17 mouse cellular contexts compared by ENCODE assay signal in the genomic region with DNA sequence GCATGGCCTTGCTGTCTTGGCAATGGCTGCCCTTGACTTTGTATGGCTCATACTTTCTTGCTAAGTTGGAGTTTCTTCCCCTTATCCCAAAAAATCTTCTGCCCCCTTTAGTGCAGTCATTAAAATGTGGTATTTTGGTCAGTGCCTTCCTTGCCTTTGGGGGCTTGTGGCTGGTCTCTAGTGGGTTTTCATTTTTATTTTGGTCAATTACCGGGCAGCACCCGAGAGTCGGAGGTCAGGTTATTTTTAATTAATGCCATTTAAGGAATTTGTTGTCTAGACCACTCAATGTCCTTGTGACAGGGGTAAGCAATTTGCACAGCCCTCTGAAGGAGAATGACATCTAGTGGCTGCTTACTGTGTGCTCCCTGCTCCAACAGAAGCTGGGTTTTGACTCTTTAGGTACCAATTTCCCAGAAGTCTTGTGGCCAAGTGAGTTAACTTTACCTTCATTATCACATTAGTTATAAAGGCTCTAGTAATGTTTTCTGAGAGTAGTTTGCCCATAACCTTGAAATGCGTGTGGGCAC.
DNase-seq lines count a peak whose midpoint lies in the region; ATAC-seq and TF ChIP-seq lines count a peak whose summit lies in the region.
"Had no signal": no experiment of that assay in that cellular context is flagged by ENCODE, and none has a peak within 500 bp of the region (broad histone marks: within the 10 kb centered on the region; RNA-seq: fewer than 3 reads in every experiment).

No protein-coding gene starts in this region.

- no peaks in the 10 kb centered on the region for H3K9me3 ChIP-seq in forebrain, embryonic 14.5 days (replicated peaks; ENCODE audit: control insufficient read depth, low read length)
- no peaks in the 10 kb centered on the region for H3K9me3 ChIP-seq in forebrain, embryonic 10.5 days
- no peaks in the 10 kb centered on the region for H3K9me3 ChIP-seq in kidney, postnatal 0 days (replicated peaks; ENCODE audit: low read length)
- no peaks in the 10 kb centered on the region for H3K9me3 ChIP-seq in kidney, embryonic 16.5 days (ENCODE audit: low read length)
- no peaks in the 10 kb centered on the region for H3K9me3 ChIP-seq in midbrain, postnatal 0 days (ENCODE audit: low read length)
- H3K9me3 ChIP-seq in midbrain, embryonic 15.5 days, result no peaks in the 10 kb centered on the region
- no peaks in the 10 kb centered on the region for H3K9me3 ChIP-seq in stomach, postnatal 0 days (ENCODE audit: control insufficient read depth, low read length)
- H3K9me3 ChIP-seq: G1E; hindbrain, embryonic 10.5 days; limb, embryonic 12.5 days; lung, embryonic 15.5 days; midbrain, embryonic 12.5 days; neural tube, embryonic 12.5 days had no signal

- no peaks in the 10 kb centered on the region for H3K4me1 ChIP-seq in forebrain, embryonic 14.5 days (ENCODE audit: control insufficient read depth, insufficient read depth, low read length)
- H3K4me1 ChIP-seq in forebrain, embryonic 10.5 days, result no peaks in the 10 kb centered on the region
- H3K4me1 ChIP-seq in kidney, postnatal 0 days (replicated peaks; ENCODE audit: insufficient read depth, low read length), result no peaks in the 10 kb centered on the region
- no peaks in the 10 kb centered on the region for H3K4me1 ChIP-seq in kidney, embryonic 16.5 days (ENCODE audit: insufficient read depth, low read length)
- 0 out of 2 replicates have a peak, but pooled peaks cover 2% of the 10 kb centered on the region for H3K4me1 ChIP-seq in midbrain, postnatal 0 days (ENCODE audit: insufficient read depth, low read length)
- H3K4me1 ChIP-seq in midbrain, embryonic 15.5 days, result no peaks in the 10 kb centered on the region
- H3K4me1 ChIP-seq in stomach, postnatal 0 days (replicated peaks; ENCODE audit: control insufficient read depth, insufficient read depth), result no peaks in the 10 kb centered on the region
- H3K4me1 ChIP-seq: hindbrain, embryonic 10.5 days; limb, embryonic 12.5 days; lung, embryonic 15.5 days; midbrain, embryonic 12.5 days; neural tube, embryonic 12.5 days had no signal

- H3K36me3 ChIP-seq in forebrain, embryonic 14.5 days (ENCODE audit: control insufficient read depth, insufficient read depth, low read length), result no peaks in the 10 kb centered on the region
- H3K36me3 ChIP-seq in forebrain, embryonic 10.5 days (replicated peaks), result peaks cover 13% of the 10 kb centered on the region
- peaks cover 13% of the 10 kb centered on the region; the same call in 1 of the 2 replicates for H3K36me3 ChIP-seq in kidney, postnatal 0 days (ENCODE audit: insufficient read depth, low read length)
- H3K36me3 ChIP-seq in kidney, embryonic 16.5 days (ENCODE audit: insufficient read depth, low read length), result peaks cover 14% of the 10 kb centered on the region
- H3K36me3 ChIP-seq in midbrain, postnatal 0 days (ENCODE audit: insufficient read depth, low read length), result no peaks in the 10 kb centered on the region
- H3K36me3 ChIP-seq in midbrain, embryonic 15.5 days (replicated peaks), result no peaks in the 10 kb centered on the region
- H3K36me3 ChIP-seq in stomach, postnatal 0 days (ENCODE audit: control insufficient read depth, insufficient read depth, low read length), result no peaks in the 10 kb centered on the region
- H3K36me3 ChIP-seq: hindbrain, embryonic 10.5 days; lung, embryonic 15.5 days; midbrain, embryonic 12.5 days; neural tube, embryonic 12.5 days had no signal

- no peaks in the 10 kb centered on the region for H3K27me3 ChIP-seq in forebrain, embryonic 14.5 days (replicated peaks; ENCODE audit: control insufficient read depth, insufficient read depth, low read length)
- H3K27me3 ChIP-seq in forebrain, embryonic 10.5 days (ENCODE audit: poor library complexity, severe bottlenecking), result no peaks in the 10 kb centered on the region
- H3K27me3 ChIP-seq in kidney, postnatal 0 days (ENCODE audit: insufficient read depth, low read length), result no peaks in the 10 kb centered on the region
- H3K27me3 ChIP-seq in kidney, embryonic 16.5 days (ENCODE audit: insufficient read depth, low read length), result no peaks in the 10 kb centered on the region
- H3K27me3 ChIP-seq in midbrain, postnatal 0 days (ENCODE audit: insufficient read depth, low read length), result no peaks in the 10 kb centered on the region
- no peaks in the 10 kb centered on the region for H3K27me3 ChIP-seq in midbrain, embryonic 15.5 days (replicated peaks)
- no peaks in the 10 kb centered on the region for H3K27me3 ChIP-seq in stomach, postnatal 0 days (ENCODE audit: control insufficient read depth, insufficient read depth, low read length)
- H3K27me3 ChIP-seq: limb, embryonic 12.5 days; lung, embryonic 15.5 days; midbrain, embryonic 12.5 days; neural tube, embryonic 12.5 days had no signal

- no peak overlapping the region for H3K4me2 ChIP-seq in forebrain, embryonic 14.5 days (ENCODE audit: low read length)
- no peak overlapping the region for H3K4me2 ChIP-seq in kidney, postnatal 0 days (ENCODE audit: low read length)
- H3K4me2 ChIP-seq in kidney, embryonic 16.5 days (replicated peaks; ENCODE audit: low read depth, low read length), result no peak overlapping the region
- no peak overlapping the region for H3K4me2 ChIP-seq in midbrain, postnatal 0 days (ENCODE audit: low read depth, low read length, poor library complexity, severe bottlenecking)
- H3K4me2 ChIP-seq in midbrain, embryonic 15.5 days, result no peak overlapping the region
- H3K4me2 ChIP-seq in stomach, postnatal 0 days (replicated peaks; ENCODE audit: low read depth), result no peak overlapping the region
- H3K4me2 ChIP-seq: limb, embryonic 12.5 days; lung, embryonic 15.5 days; midbrain, embryonic 12.5 days; neural tube, embryonic 12.5 days had no signal

- no peak for ATAC-seq in forebrain, embryonic 14.5 days
- no peak for ATAC-seq in kidney, postnatal 0 days (replicated peaks; ENCODE audit: low FRiP score, low read depth)
- ATAC-seq in kidney, embryonic 16.5 days (ENCODE audit: low FRiP score, low TSS enrichment), result no peak
- no peak for ATAC-seq in midbrain, postnatal 0 days (ENCODE audit: low FRiP score)
- ATAC-seq in midbrain, embryonic 15.5 days (replicated peaks), result no peak
- no peak for ATAC-seq in stomach, postnatal 0 days (ENCODE audit: low FRiP score, low TSS enrichment)

- peak; percentile 14 for DNase-seq in forebrain, embryonic 14.5 days (ENCODE audit: low spot score)
- no peak for DNase-seq in forebrain, embryonic 10.5 days (ENCODE audit: extremely low spot score, low spot score)
- peak; percentile 31 for DNase-seq in kidney, postnatal 0 days (ENCODE audit: low spot score)
- DNase-seq in midbrain, postnatal 0 days (ENCODE audit: low spot score), result peak; percentile 19
- DNase-seq in stomach, postnatal 0 days (ENCODE audit: low spot score), result no peak
- no peak for DNase-seq in ovary, postnatal 14 days (ENCODE audit: low spot score)
- DNase-seq: cerebellum, adult 9-11 months; layer of hippocampus, postnatal 36 days; thymus, postnatal 14 days had no signal

- H3K9ac ChIP-seq in forebrain, embryonic 14.5 days (ENCODE audit: low read length), result no peak overlapping the region
- H3K9ac ChIP-seq in kidney, postnatal 0 days (ENCODE audit: low read depth, low read length), result no peak overlapping the region
- no peak overlapping the region for H3K9ac ChIP-seq in kidney, embryonic 16.5 days (replicated peaks; ENCODE audit: low read length)
- H3K9ac ChIP-seq in midbrain, postnatal 0 days (replicated peaks; ENCODE audit: low read length, poor library complexity, severe bottlenecking), result no peak overlapping the region
- H3K9ac ChIP-seq in midbrain, embryonic 15.5 days, result no peak overlapping the region
- no peak overlapping the region for H3K9ac ChIP-seq in stomach, postnatal 0 days (ENCODE audit: low read length)
- H3K9ac ChIP-seq: limb, embryonic 12.5 days; lung, embryonic 15.5 days; midbrain, embryonic 12.5 days; neural tube, embryonic 12.5 days had no signal

- no peak overlapping the region for H3K4me3 ChIP-seq in forebrain, embryonic 14.5 days (ENCODE audit: low read depth, low read length)
- no peak overlapping the region for H3K4me3 ChIP-seq in forebrain, embryonic 10.5 days
- H3K4me3 ChIP-seq in kidney, postnatal 0 days (replicated peaks; ENCODE audit: low read depth, low read length), result no peak overlapping the region
- H3K4me3 ChIP-seq in kidney, embryonic 16.5 days (ENCODE audit: low read length), result no peak overlapping the region
- no peak overlapping the region for H3K4me3 ChIP-seq in midbrain, postnatal 0 days (ENCODE audit: low read depth, low read length)
- no peak overlapping the region for H3K4me3 ChIP-seq in midbrain, embryonic 15.5 days
- H3K4me3 ChIP-seq in stomach, postnatal 0 days (ENCODE audit: low read depth, low read length), result no peak overlapping the region
- H3K4me3 ChIP-seq: hindbrain, embryonic 10.5 days; limb, embryonic 12.5 days; lung, embryonic 15.5 days; midbrain, embryonic 12.5 days; neural tube, embryonic 12.5 days had no signal

- WGBS in forebrain, embryonic 14.5 days, result 81% methylated on average over 4 of the region's 4 CpGs
- 73% methylated on average over 4 of the region's 4 CpGs for WGBS in forebrain, embryonic 10.5 days
- 72% methylated on average over 4 of the region's 4 CpGs for WGBS in kidney, postnatal 0 days
- 76% methylated on average over 4 of the region's 4 CpGs for WGBS in kidney, embryonic 16.5 days
- 78% methylated on average over 4 of the region's 4 CpGs for WGBS in midbrain, postnatal 0 days
- WGBS in midbrain, embryonic 15.5 days, result 79% methylated on average over 4 of the region's 4 CpGs
- 74% methylated on average over 4 of the region's 4 CpGs for WGBS in stomach, postnatal 0 days

- no peak for TF ChIP-seq EP300 in stomach, postnatal 0 days (optimal IDR thresholded peaks at IDR 0.05)

- no peak overlapping the region for H3K27ac ChIP-seq in forebrain, embryonic 14.5 days (ENCODE audit: low read depth, low read length)
- no peak overlapping the region for H3K27ac ChIP-seq in forebrain, embryonic 10.5 days
- H3K27ac ChIP-seq in kidney, postnatal 0 days, result no peak overlapping the region
- H3K27ac ChIP-seq in kidney, embryonic 16.5 days (ENCODE audit: low read length), result no peak overlapping the region
- H3K27ac ChIP-seq in midbrain, postnatal 0 days (ENCODE audit: low read depth, low read length), result no peak overlapping the region
- no peak overlapping the region for H3K27ac ChIP-seq in midbrain, embryonic 15.5 days
- no peak overlapping the region for H3K27ac ChIP-seq in stomach, postnatal 0 days (replicated peaks)
- H3K27ac ChIP-seq: hindbrain, embryonic 10.5 days; limb, embryonic 12.5 days; lung, embryonic 15.5 days; midbrain, embryonic 12.5 days; neural tube, embryonic 12.5 days had no signal

- peak; percentile 62 for TF ChIP-seq CTCF in kidney, postnatal 0 days (IDR thresholded peaks at IDR 0.05; ENCODE audit: low read depth)
- peak; percentile 62 for TF ChIP-seq CTCF in midbrain, postnatal 0 days (IDR thresholded peaks at IDR 0.05)
- TF ChIP-seq CTCF in stomach, postnatal 0 days (IDR thresholded peaks at IDR 0.05; ENCODE audit: low read depth), result peak; percentile 64

Comparison
In these comparisons a context has a peak if more than half of its experiments do, and no peak if none do; other contexts are left out.
1. DNase-seq: peak in forebrain, embryonic 14.5 days (single experiment), kidney, postnatal 0 days (single experiment) and midbrain, postnatal 0 days (single experiment); none in forebrain, embryonic 10.5 days (single experiment), stomach, postnatal 0 days (single experiment) and ovary, postnatal 14 days (single experiment).
2. Peak in every context shown above with its lines, with median percentiles within 50 percentile points of each other: CTCF ChIP-seq.